Comparison of ENCODE assay signal across 9 mouse cellular contexts in the genomic region with DNA sequence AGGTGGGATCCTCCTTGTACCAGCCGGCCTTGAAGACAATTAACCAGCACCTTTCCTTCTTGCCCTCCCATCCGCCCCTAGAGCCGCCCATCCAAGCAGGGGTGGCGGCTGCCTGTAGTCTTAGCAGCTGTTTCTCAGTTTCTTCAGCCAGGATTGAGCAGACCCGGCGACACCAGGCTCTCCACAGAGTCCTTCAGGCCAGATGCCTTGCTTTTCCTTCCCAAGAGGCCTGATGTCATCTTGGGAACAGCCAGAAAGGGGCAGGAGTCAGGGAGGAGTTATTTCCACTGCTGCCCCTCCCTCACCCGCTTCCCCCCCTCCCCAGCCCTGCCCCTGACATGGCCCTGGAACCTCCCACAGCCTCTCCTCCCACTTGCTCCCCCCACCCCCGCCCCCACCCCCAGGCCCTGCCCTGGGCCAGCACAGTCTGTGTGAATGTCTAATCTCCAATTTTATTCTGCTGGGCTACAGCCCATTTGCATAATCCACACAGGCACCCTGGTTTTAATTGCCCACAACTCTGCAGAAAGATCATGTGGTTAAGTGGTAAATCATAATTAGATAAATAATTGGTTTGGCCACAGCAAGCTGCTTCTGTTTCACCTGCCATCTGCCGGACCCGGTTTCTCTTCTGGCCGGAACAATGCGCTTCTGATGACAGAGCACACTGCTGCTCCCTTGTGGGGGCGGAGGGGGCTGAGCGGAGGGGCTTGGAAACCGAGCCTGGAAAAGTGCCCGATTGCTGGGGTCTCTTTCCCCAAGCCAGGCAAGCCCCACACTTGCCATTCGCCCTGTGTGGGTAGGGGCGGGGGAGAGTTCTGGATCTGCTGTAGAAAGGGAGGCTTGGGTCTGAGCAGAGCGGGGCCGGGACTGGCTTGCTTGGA.
DNase-seq lines count a peak whose midpoint lies in the region; ATAC-seq and TF ChIP-seq lines count a peak whose summit lies in the region.
"Had no signal": no experiment of that assay in that cellular context is flagged by ENCODE, and none has a peak within 500 bp of the region (broad histone marks: within the 10 kb centered on the region; RNA-seq: fewer than 3 reads in every experiment).

No protein-coding gene starts in this region.

- no peaks in the 10 kb centered on the region for H3K36me3 ChIP-seq in heart, postnatal 0 days (replicated peaks; ENCODE audit: control insufficient read depth, insufficient read depth, low read length)
- H3K36me3 ChIP-seq in liver, postnatal 0 days (replicated peaks; ENCODE audit: insufficient read depth, low read length): no peaks in the 10 kb centered on the region
- no peaks in the 10 kb centered on the region for H3K36me3 ChIP-seq in small intestine, adult 2 months (ENCODE audit: control insufficient read depth, insufficient read depth, low read length)

- ATAC-seq in heart, postnatal 0 days (ENCODE audit: insufficient read depth, low read depth): 0 out of 2 replicates have a peak, but pooled peaks have one; percentile 25
- no peak for ATAC-seq in liver, postnatal 0 days
- ATAC-seq: Patski had no signal

- no peak for DNase-seq in layer of hippocampus, adult 2 months (ENCODE audit: low spot score in 2 of 2)
- no peak for DNase-seq in layer of hippocampus, adult 18-20 months (ENCODE audit: low spot score in 2 of 2)
- DNase-seq in cerebellum, postnatal 36 days: peak; percentile 79 to 82
- DNase-seq in heart, postnatal 0 days (ENCODE audit: low spot score): peak; percentile 56
- no peak for DNase-seq in liver, postnatal 0 days
- DNase-seq in urinary bladder, postnatal 25 days (ENCODE audit: low spot score): no peak
- DNase-seq in gastrocnemius, postnatal 10 days: no peak

- no peak overlapping the region for H3K4me2 ChIP-seq in heart, postnatal 0 days (ENCODE audit: low read depth, low read length)
- no peak overlapping the region for H3K4me2 ChIP-seq in liver, postnatal 0 days (ENCODE audit: low read depth, low read length)

- H3K9me3 ChIP-seq in heart, postnatal 0 days (replicated peaks; ENCODE audit: control insufficient read depth, low read length): no peaks in the 10 kb centered on the region
- H3K9me3 ChIP-seq in liver, postnatal 0 days (ENCODE audit: low read length): no peaks in the 10 kb centered on the region

- no peak overlapping the region for H3K9ac ChIP-seq in heart, postnatal 0 days (replicated peaks; ENCODE audit: low read depth, low read length)
- H3K9ac ChIP-seq in liver, postnatal 0 days (replicated peaks): no peak overlapping the region

- 43% methylated on average over 20 of the region's 20 CpGs for WGBS in heart, postnatal 0 days
- 72% methylated on average over 20 of the region's 20 CpGs for WGBS in liver, postnatal 0 days (ENCODE audit: insufficient replicate concordance)
- 74% methylated on average over 20 of the region's 20 CpGs for WGBS in small intestine, adult 2 months

- peak overlapping the region; percentile 86 for H3K27ac ChIP-seq in layer of hippocampus, adult 2 months
- H3K27ac ChIP-seq in heart, postnatal 0 days (ENCODE audit: low read depth): no peak overlapping the region
- no peak overlapping the region for H3K27ac ChIP-seq in liver, postnatal 0 days (ENCODE audit: low read depth)
- no peak overlapping the region for H3K27ac ChIP-seq in small intestine, adult 2 months (ENCODE audit: insufficient read depth, low read depth, low read length)

- no peak for TF ChIP-seq EP300 in heart, postnatal 0 days (IDR thresholded peaks at IDR 0.05; ENCODE audit: low read depth)
- no peak for TF ChIP-seq EP300 in liver, postnatal 0 days (IDR thresholded peaks at IDR 0.05; ENCODE audit: low read depth)

- TF ChIP-seq CTCF in layer of hippocampus, adult 2 months (conservative IDR thresholded peaks at IDR 0.05): peak; percentile 50
- TF ChIP-seq CTCF in heart, postnatal 0 days (IDR thresholded peaks at IDR 0.05; ENCODE audit: low read depth): peak; percentile 29; the same call in 1 of the 2 replicates
- 0 out of 2 replicates have a peak, but pooled peaks have one; percentile 19 for TF ChIP-seq CTCF in liver, postnatal 0 days (IDR thresholded peaks at IDR 0.05; ENCODE audit: low read depth)
- 0 out of 2 replicates have a peak, but pooled peaks have one; percentile 11 for TF ChIP-seq CTCF in small intestine, adult 2 months (IDR thresholded peaks at IDR 0.05; ENCODE audit: extremely low read depth, insufficient read length, insufficient replicate concordance, low read depth, low read length)

- H3K27me3 ChIP-seq in heart, postnatal 0 days (ENCODE audit: control insufficient read depth, insufficient read depth, low read length): no peaks in the 10 kb centered on the region
- no peaks in the 10 kb centered on the region for H3K27me3 ChIP-seq in liver, postnatal 0 days (ENCODE audit: insufficient read depth, low read length)
- no peaks in the 10 kb centered on the region for H3K27me3 ChIP-seq in small intestine, adult 2 months (ENCODE audit: control insufficient read depth, insufficient read depth, low read length)
- H3K27me3 ChIP-seq: Patski had no signal

- H3K4me1 ChIP-seq in heart, postnatal 0 days (ENCODE audit: control insufficient read depth, insufficient read depth): peaks cover 24% of the 10 kb centered on the region
- H3K4me1 ChIP-seq in liver, postnatal 0 days (ENCODE audit: insufficient read depth): peaks cover 9% of the 10 kb centered on the region
- peaks cover 20% of the 10 kb centered on the region for H3K4me1 ChIP-seq in small intestine, adult 2 months (ENCODE audit: control insufficient read depth, insufficient read depth, insufficient read length, low read length)

- H3K4me3 ChIP-seq in layer of hippocampus, adult 2 months: peak overlapping the region; percentile 17; the same call in 1 of the 2 replicates
- H3K4me3 ChIP-seq in heart, postnatal 0 days (ENCODE audit: low read depth, low read length): no peak overlapping the region
- no peak overlapping the region for H3K4me3 ChIP-seq in liver, postnatal 0 days (ENCODE audit: low read depth, low read length)
- H3K4me3 ChIP-seq in small intestine, adult 2 months (ENCODE audit: low read depth, low read length): no peak overlapping the region

- TF ChIP-seq POLR2A in small intestine, adult 2 months (IDR thresholded peaks at IDR 0.05; ENCODE audit: low read depth, low read length): no peak

Comparison
In these comparisons a context has a peak if more than half of its experiments do, and no peak if none do; other contexts are left out.
1. DNase-seq: peak in cerebellum, postnatal 36 days (2 of 2) and heart, postnatal 0 days (single experiment); none in layer of hippocampus, adult 2 months (0 of 2), layer of hippocampus, adult 18-20 months (0 of 2), liver, postnatal 0 days (single experiment), urinary bladder, postnatal 25 days (single experiment) and gastrocnemius, postnatal 10 days (single experiment).
2. Peak in every context shown above with its lines, with median percentiles within 50 percentile points of each other: CTCF ChIP-seq.